Mouse (Mus musculus): ENCODE measurements around the gene Rnf213.
"Not testable (repeated sequence)": the region's sequence is repeated elsewhere in the genome, so short reads cannot be mapped to it uniquely, and the experiment has no call there.

Rnf213 gene

GRCm38 (mm10) chr11:119392800-119393482 is at the start of gene Rnf213:
TSS of gene Rnf213 (plus strand) at chr11:119393100.
- peak; percentile 84 for DNase-seq (ENCODE audit: low read depth, low spot score)

DNA sequence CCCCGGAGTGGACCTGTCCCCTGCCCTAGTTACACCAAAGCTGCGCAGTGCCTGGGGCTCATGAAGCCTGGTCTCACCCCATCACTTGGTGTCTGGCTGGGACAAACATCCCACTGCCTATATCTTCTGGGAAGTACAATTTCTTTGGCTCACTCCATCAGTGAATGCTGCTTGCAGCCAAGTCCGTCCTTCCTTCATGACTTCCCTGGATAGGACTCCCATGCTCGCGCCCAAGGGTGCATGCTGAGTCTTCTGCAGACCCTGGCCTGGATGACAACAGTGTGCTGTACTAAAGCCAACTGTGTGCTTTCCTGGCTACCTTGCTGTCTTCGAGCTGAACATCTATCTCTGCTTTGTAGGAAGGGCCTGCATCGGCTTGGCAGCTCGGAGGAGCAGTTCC is 48.7 kb upstream of the Rnf213 start:
- no peak for DNase-seq (ENCODE audit: low read depth, low spot score)

- no peak for DNase-seq (ENCODE audit: low read depth, low spot score)
Observed at GRCm38 (mm10) chr11:119344865-119345264, 48.0 kb upstream of the Rnf213 start.

GRCm38 (mm10) chr11:119347125-119347524 is 45.8 kb upstream of the Rnf213 start:
- DNase-seq (ENCODE audit: low read depth, low spot score) = no peak

DNA sequence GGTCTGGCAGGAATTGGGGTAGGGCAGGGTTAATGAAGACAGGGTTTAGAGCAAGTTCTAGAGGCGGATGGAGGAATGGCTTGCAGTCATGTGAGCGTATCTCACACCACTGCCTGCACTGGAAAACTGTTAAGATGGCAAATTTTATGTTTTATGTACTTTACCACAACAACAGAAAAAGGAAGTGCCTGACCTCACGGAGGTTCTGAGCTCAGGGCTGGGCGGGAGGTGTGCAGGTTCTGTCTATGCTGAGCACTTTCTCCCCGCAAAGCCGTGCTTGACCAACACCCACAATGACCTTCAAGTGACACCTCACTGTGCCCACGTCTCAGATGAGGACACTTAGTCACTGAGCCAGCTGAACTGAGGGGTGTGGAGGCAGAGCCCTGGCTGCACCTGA is 40.8 kb upstream of the Rnf213 start:
- peak; percentile 40 for DNase-seq (ENCODE audit: low read depth, low spot score)

DNA sequence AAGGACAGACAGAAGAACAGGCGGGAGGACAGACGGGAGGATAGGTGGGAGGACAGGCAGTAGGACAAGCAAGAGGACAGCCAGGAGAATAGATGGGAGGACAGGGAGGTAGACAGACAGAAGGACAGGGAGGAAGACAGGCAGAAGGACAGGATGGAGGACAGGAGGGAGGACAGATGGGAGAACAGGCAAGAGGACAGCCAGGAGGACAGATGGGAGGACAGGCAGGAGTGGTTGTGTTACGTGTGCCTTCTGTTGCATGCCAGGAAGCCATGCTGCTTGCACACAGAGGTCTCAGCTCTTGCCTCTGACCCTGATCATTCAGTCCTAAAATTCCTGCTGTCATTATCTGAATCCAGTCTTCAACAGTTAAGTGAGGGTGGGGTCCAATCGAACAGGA is 39.0 kb upstream of the Rnf213 start:
- no peak for DNase-seq (ENCODE audit: low read depth, low spot score)

- DNase-seq (ENCODE audit: low read depth, low spot score) = peak; percentile 71
Observed at GRCm38 (mm10) chr11:119354798-119355442, 38.0 kb upstream of the Rnf213 start.

GRCm38 (mm10) chr11:119355443-119356385 is 37.2 kb upstream of the Rnf213 start, which contains the start of the genes Sgsh and Slc26a11:
TSS of gene Sgsh (minus strand) at chr11:119355536.
TSS of gene Slc26a11 (plus strand) at chr11:119355557.
- peak; percentile 77 for DNase-seq (ENCODE audit: low read depth, low spot score)

- no peak for DNase-seq (ENCODE audit: low read depth, low spot score)
Observed at GRCm38 (mm10) chr11:119359089-119359488, 33.8 kb upstream of the Rnf213 start.

DNA sequence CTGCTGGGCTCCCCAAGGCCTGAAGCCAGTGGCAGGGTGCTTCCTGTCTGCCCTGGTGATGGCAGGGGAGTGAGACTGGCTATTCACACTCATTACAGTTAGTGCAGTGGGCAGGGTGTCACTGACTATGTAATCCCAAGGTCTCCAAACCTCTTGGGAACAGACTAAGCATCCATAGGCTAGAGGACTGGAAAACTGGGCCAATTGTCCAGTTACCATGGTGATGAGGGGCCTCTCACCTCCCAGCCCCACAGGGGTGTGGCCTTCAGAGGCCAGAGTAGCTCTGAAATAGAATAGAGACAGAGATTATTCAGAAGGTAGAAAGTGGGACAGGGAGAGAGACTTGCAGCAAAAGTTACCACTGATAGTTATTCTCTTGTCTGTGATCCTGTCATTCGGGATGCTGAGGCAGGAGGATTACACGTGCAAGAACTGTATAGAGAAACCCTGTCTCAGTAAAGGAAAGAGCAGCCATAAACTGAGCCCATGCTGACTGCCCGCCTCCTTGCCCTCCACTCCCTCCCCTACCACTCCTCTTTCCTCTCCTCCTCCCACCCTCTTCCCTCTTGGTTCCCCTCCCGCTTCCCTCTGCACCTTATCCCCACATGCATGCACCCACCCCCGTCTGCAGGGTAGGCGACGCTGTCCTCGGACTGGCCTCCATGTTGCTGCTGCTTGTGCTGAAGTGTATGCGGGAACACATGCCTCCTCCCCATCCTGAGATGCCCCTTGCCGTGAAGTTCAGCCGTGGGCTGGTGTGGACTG is 29.9 kb upstream of the Rnf213 start:
- DNase-seq (ENCODE audit: low read depth, low spot score) = no peak

DNA sequence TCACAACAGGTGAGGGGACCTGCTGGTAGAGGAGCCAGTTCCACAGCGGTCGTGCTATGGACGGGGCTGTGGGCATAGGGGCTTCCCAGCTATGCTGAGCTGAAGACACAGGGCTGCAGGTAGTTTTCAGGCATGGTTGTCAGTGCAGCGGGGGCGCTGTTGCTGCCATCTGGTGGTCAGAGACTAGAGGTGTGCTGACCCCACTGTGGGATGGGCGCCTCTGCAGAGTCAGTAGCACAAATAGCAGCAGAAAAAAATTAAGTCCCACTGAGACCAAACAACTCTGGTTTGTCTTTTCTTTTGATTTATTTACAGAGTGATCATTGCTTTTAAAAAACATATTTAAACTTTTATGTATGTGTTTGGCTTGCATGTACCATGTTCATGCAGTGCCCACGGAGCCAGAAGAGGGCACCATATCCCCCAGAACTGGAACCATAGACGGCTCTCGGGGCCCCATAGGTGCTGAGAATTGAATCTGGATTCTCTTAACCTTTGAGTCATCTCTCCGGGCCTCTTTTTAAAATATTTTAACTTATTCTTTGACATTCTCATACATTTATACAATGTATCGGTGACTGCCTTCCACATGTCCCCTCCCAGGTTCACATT is 29.3 kb upstream of the Rnf213 start:
- DNase-seq (ENCODE audit: low read depth, low spot score) = peak; percentile 88

DNA sequence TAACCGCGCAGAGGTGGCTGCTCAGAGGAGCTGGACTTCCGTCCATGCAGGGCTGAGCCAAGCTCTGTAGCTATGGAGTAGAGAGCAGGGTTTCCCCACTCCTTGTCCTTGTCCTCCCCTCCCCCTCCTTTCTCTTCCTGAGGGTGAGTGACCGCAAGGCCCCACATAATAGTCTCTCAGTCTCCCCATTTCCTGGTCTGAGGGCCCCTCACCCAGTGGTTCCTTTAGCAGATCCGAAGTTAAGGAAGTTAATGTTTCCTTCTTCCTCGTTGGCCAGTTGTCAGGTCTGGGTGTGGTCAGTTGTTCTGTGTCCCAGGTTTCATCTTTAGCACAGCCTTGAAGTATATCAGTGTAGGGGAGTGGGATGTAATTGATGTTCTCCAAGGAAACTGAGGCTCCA is 17.5 kb upstream of the Rnf213 start:
- DNase-seq (ENCODE audit: low read depth, low spot score) = no peak

DNA sequence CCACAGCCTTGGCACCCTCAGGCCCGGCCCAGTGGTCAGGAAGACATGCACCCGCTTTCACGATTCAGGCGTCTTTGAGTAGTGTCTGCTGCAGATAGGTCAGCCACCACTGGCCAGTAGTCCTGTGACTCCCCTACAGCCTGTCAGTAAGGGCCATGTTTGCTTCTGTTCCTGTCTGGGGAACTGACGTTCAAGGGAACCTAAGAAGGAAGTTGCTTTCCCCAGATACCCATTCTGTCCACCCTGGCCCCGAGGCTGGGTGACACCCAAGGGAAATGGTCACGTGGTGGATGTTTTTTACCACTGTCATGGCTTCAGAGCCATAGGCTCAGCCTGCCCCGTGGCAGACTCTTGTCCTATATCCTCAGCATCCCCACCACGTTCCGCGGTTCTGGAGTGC is 15.6 kb upstream of the Rnf213 start:
- no peak for DNase-seq (ENCODE audit: low read depth, low spot score)

GRCm38 (mm10) chr11:119378551-119378950 is 14.3 kb upstream of the Rnf213 start:
- DNase-seq (ENCODE audit: low read depth, low spot score) = no peak

DNA sequence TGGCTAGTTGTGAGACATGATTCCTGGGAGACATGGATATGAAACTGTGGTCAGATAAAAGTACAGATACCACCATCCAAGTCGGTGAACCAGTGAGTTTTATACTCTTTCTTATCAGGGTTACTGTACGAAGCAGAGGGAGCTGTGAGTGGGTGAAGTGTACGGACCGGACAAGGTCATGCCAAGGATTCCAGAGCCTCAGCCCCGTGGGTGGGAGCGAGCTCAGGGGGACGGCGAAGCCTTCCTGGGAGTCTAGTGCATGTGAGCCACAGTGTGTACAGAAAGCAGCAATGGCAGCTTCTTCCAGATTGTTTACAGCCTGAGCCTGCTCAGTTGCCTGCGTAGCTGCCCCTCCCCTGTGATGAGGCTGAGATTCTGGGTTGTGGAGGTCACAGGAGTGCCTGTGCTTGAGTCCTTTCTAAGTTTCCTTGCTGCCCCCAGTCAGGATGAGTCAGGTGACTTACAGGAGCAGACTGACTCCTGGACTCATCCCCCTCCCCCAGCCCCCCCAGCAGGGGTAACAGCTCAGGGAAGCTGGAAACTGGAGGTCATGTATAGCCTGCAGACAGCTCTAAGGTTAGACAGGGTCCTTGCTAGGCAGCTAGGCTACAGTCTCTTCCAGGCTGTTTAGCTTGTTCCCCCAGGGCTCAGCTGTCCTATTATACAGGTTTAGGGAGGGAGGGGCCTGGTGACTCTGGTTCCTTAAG is 11.1 kb upstream of the Rnf213 start:
- DNase-seq (ENCODE audit: low read depth, low spot score) = no peak

GRCm38 (mm10) chr11:119382338-119382850 is 10.5 kb upstream of the Rnf213 start:
- no peak for DNase-seq (ENCODE audit: low read depth, low spot score)

DNA sequence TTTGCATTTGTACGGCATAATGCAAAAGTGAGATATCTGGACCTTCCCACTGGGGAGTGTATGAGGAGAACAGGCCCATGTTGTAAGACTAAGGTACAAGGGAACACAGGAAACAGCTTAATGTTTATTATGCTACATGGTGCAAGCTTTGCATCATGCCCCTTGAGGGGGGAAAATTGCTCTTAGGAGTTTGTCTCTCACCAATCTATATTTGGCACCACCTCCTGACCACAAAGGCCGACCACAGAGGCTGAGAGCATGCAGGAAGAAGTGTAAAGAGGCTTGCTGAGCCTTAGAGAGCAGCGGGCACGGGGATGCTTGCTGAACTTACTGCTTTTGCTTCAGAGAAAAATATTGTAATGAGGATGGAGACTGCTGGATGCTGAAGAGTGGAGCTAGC is 8.0 kb upstream of the Rnf213 start:
- peak; percentile 69 for DNase-seq (ENCODE audit: low read depth, low spot score)

DNA sequence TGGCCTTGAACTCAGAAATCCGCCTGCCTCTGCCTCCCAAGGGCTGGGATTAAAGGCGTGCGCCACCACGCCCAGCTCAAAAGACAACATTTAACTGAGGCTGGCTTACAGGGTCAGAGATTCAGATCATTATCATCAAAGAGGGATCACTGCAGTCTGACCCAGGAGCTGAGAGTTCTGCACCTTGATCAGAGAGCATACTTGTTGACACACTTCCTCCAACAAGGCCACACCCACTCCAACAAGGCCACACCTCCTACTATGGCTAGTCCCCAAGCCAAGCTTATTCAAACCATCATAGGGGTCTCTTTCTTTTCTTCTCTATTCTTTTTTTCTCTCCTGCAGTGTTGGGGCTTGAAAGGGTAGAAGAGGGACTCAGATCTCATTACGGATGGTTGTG is 6.6 kb upstream of the Rnf213 start:
- DNase-seq (ENCODE audit: low read depth, low spot score) = peak; percentile 44

DNA sequence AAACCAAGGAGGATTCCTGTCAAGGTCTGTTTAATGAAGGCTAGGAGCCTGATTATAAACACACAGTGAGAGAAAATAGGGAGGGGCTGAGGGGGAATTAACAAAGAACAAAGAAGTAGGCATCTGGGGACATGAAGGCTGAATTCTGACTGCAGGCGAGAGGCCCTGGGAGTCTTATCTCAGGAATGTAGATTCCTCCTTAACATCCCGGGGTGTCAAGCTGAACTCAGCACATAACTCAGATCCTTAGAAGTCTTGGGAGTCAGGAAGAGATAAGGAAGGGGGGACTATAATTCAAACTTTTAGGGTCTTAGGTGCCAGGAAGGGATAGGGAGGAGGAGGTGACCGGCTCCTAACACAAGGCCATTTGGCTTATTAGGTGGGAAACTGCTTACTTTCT is 5.6 kb upstream of the Rnf213 start:
- not testable (repeated sequence) for DNase-seq (ENCODE audit: low read depth, low spot score)

- DNase-seq (ENCODE audit: low read depth, low spot score) = peak; percentile 52
Observed at GRCm38 (mm10) chr11:119389851-119390270, 3.0 kb upstream of the Rnf213 start.

All from CD4-positive, CD25-positive, alpha-beta regulatory T cell, adult 2 months (primary cell).